Mouse (Mus musculus) layer of hippocampus, adult 2 months (tissue): ENCODE measurements around the gene Epha4. TPM values are rescaled to one million over a fixed set of nuclear protein-coding genes. Genes with fewer than 3 reads are reported as not detected.

Experiments used
- DNase-seq, 2 experiments: peaks; one replicate each; pipeline ENCODE4 v3.0.0; 2022; ENCODE audit warnings: low spot score in 2 of 2
- H3K27ac ChIP-seq: fragments of 200-600 bp; 2 replicates; pipeline ENCODE4 v1.8.1; 2022
- H3K4me3 ChIP-seq: fragments of 200-600 bp; 2 replicates; pipeline ENCODE4 v1.8.1; 2022; ENCODE audit warnings: mild to moderate bottlenecking
- CTCF ChIP-seq: fragments of 200-600 bp; conservative IDR thresholded peaks from 2 replicates; pipeline ENCODE4 v1.8.1; 2022; ENCODE audit warnings: antibody characterized with exemption, mild to moderate bottlenecking, moderate library complexity
- total RNA-seq, 2 experiments: library from RNA; stranded (reverse); gene quantifications; 2 replicates each; pipeline ENCODE4 v1.2.3; 2021

Gene Epha4
- total RNA-seq, 2 experiments from 2014 or later = 334 to 340 TPM

GRCm38 (mm10) chr1:77506038-77506855 lies 8.6 kb downstream of the Epha4 start:
- peak overlapping the region; percentile 57 for H3K4me3 ChIP-seq
- TF ChIP-seq CTCF = no peak
- peak overlapping the region; percentile 84 for H3K27ac ChIP-seq
- DNase-seq = peak in 1 of 2 experiments; percentile 37

GRCm38 (mm10) chr1:77505263-77505662 lies 9.6 kb downstream of the Epha4 start:
- no peak for DNase-seq
- no peak for TF ChIP-seq CTCF
- Histone ChIP-seq H3K27ac (peak overlapping the region; percentile 84), H3K4me3 (peak overlapping the region; percentile 57)

DNA sequence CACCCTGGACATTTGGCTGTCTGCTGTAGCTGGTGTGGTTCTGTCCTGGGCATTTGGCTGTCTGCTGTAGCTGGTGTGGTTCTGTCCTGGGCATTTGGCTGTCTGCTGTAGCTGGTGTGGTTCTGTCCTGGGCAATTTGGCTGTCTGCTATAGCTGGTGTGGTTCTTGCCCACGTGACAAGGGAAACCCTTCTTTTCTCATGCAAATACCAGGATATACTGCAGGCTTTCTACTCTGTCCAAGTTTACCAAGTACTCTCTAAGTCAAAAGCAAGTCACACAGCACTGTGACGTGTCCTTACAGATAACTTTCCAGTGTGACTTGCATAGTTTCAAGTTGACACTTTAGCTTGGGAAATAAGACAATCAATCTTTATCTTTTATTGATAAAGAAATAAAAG lies 10.1 kb downstream of the Epha4 start:
- no peak for DNase-seq
- peak overlapping the region; percentile 57 for H3K4me3 ChIP-seq
- TF ChIP-seq CTCF = no peak

DNA sequence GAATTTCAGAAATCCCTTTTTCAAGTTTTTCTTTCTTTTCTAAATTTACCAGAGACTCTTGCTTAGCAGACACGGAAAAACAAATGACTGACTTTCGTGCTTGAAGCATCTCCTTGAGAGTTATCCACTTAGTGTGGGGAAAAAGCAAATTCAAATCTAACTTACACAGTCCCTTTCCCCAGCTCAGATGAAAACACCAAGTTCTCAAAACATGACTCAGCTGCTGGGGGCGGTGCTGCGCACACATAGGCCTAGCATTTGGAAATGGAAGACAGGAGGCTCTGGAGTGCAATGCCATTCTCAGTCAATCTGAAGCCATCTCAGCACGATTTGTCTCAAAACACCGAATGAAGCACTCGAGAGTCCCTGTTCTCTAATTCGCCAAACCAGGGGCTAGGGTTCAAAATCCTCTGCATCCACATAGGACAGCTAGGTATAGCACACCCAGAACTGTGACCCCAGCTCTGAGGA lies 11.1 kb downstream of the Epha4 start:
- peak; percentile 60 to 78 for DNase-seq

More for the DNA sequence above, 10.1 kb downstream of the Epha4 start:
- peak overlapping the region; percentile 84 for H3K27ac ChIP-seq

GRCm38 (mm10) chr1:77502554-77503119 lies 12.3 kb downstream of the Epha4 start:
- Histone ChIP-seq H3K4me3 (peak overlapping the region; percentile 31), H3K27ac (peak overlapping the region; percentile 81)
- no peak for DNase-seq
- no peak for TF ChIP-seq CTCF

More for the DNA sequence above, 11.1 kb downstream of the Epha4 start:
- peak; percentile 43 for TF ChIP-seq CTCF
- peak overlapping the region; percentile 81 for H3K27ac ChIP-seq
- peak overlapping the region; percentile 31 for H3K4me3 ChIP-seq

DNA sequence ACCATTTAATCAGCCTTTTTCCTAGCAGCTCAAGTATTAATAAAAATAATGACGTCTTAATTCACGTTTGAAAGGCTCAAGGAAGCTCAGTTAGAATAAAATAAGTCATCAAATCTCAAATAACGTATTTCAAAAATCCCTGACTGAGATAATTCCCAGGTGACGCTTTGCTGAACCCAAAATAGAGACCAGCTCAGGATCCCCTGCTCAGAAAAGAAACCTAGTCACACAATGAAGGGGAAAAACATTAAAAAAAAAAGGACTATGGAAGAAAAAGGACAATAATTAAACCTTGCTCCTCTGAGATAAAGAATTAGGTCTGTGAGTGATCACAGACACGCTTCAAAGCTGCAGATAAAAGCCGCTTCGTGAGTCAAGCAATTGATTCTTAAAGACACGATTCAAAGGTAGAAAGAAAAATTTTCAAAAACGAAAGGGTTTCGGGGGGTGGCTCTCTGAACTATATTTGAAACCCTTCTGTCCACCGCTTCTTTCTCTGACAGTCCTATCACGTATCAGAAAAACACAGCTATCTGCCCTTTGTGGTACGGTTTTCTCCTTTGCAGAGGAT lies 13.4 kb downstream of the Epha4 start:
- peak overlapping the region; percentile 46 for H3K27ac ChIP-seq
- peak overlapping the region; percentile 31 for H3K4me3 ChIP-seq
- no peak for TF ChIP-seq CTCF
- no peak for DNase-seq

- Histone ChIP-seq H3K4me3 (peak overlapping the region; percentile 33; the same call in 1 of the 2 replicates), H3K27ac (peak overlapping the region; percentile 48; the same call in 1 of the 2 replicates)
- TF ChIP-seq CTCF = no peak
- no peak for DNase-seq
Measured at GRCm38 (mm10) chr1:77497506-77497905, 17.4 kb downstream of the Epha4 start.

DNA sequence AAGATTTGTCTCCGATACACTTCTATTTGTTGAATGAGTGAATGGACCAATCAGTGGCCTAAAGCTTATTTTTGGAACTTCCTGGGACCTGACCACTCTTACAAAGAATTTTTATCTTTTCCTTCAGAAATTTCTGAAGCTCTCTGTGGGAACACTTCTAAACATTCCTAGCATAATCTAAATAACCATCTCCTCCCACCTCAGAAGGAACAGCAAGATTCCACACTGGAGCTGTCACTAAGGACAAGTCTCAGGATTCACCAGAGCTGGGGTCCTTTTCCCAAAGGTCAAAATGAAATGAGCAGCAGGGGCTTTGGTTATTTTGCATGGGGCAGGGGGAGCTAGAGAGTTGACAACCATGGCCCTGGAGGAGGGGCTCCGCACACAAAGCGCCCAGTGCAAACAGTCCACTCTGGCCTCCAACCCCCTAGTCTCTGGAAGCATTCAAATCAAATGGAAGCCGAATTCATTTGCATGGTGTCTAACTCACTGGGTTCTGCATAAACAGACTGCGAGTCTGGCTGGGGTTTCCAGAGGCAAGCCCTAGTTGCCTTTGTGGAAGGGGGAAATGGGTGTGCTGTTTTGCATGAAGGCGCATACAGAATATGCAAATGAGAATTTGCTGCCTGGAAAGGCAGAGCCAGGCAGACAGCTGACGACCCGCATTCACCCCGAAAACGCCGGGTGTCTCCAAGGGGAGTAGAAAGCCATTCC lies 18.3 kb downstream of the Epha4 start:
- DNase-seq = peak in 1 of 2 experiments; percentile 26
- TF ChIP-seq CTCF = peak; percentile 55
- Histone ChIP-seq H3K27ac (peak overlapping the region; percentile 48; the same call in 1 of the 2 replicates), H3K4me3 (peak overlapping the region; percentile 33)

- Histone ChIP-seq H3K4me3 (peak overlapping the region; percentile 33; the same call in 1 of the 2 replicates), H3K27ac (no peak overlapping the region)
- no peak for TF ChIP-seq CTCF
- no peak for DNase-seq
Measured at GRCm38 (mm10) chr1:77495790-77496158, 19.1 kb downstream of the Epha4 start.

DNA sequence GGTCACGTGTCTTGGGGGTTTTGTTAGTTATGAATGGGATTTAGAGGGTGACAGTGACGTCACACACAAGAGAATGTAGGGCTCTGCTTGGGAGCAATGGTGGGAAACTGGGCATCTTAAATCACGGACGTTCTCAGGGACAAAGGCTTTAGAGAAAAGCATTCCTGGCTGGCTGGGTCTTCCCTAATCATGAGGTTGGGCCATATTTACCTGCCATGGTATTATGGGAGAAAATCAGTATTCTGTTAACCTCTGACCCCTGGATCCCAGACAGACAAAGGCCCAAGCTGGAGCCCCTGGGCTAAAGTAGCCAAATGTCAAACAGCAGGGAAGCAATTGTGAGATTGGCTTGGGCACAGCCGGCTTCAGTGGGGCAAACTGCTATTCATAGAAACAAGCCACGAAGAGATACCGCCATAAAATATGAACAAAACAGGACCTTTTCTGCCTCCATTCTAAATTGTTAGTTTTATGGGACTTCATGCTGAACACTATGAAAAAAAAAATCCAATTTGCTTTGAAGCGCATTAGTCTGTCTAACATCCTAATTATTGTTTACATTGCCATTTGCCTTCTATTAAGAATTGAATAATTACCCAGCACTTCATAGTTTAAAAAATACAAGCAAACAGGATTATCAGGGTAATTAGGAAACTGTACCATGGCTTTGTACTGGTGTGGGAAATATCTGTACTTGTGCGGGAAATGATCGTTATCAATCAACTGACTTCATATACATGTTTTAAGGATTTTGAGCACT lies 19.7 kb downstream of the Epha4 start:
- no peak overlapping the region for H3K27ac ChIP-seq
- DNase-seq = no peak
- TF ChIP-seq CTCF = no peak
- no peak overlapping the region for H3K4me3 ChIP-seq

GRCm38 (mm10) chr1:77493841-77494635 lies 20.9 kb downstream of the Epha4 start:
- Histone ChIP-seq H3K27ac (no peak overlapping the region), H3K4me3 (no peak overlapping the region; the same call in 1 of the 2 replicates)
- no peak for DNase-seq
- no peak for TF ChIP-seq CTCF

GRCm38 (mm10) chr1:77490166-77490565 lies 24.7 kb downstream of the Epha4 start:
- no peak for DNase-seq
- TF ChIP-seq CTCF = no peak
- Histone ChIP-seq H3K4me3 (no peak overlapping the region), H3K27ac (no peak overlapping the region)
